Mouse (Mus musculus) Muller cell, postnatal 12 days (primary cell): Measurements from ENCODE around the gene Ccdc127.
A peak's percentile ranks its signal among the peaks of the same experiment; 100 is the strongest.

Experiments used
- DNase-seq: peaks from one replicate; pipeline ENCODE4 v3.0.0-alpha.2; 2015; ENCODE audit errors: inconsistent ontology term

Ccdc127 gene

DNA sequence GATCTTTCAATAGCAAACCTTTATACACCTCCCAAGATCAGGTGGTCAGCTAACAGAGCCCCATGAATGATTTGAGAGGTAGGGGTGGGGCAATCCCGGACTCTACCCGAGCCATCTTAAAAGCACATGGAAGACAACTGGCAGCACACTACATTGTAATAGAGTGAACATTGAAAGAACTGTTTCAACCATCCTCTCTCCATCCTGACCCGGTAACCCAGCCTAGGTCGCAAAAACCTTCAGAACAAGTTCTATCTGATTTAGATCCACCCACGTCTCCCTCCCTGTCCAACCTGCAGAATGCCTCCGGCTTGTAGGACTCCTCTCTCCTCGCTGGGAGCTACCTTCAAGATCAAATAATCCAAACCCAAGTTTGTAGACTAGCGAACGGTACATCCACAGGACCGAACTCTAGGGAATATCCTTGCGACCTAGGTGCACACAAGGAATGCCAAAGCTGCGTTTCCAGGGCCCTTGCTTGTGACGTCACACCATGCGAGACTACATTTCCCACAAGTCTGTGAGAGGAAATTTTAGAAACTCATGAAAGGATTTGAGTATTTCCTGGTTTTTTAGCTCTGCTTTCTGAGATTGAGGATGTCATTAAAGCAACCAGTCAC, 40.4 kb downstream of the Ccdc127 start, which contains the start of gene Zfp72:
Zfp72 (minus strand) TSS at position 466 of the 620 bp plus-strand sequence.
- DNase-seq: peak; percentile 69

DNA sequence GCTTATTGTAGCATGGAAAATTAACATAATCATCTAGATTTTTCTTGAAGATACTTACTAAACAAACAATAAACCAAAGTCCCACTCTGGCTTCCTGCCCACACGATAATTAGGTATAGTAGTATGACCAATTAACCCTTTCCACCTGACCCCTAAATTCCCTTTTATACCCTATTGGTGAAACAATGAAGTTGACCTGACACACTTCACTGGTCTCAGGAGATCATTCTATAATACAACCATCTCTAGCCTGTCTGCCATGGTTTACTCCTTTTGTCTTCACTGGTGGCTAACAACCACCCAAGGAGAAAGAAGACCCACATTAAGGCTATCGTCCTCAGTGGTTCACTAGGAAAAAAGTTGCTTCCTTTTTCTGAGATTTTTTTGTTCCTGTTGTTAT, 41.0 kb downstream of the Ccdc127 start:
- no peak for DNase-seq

DNA sequence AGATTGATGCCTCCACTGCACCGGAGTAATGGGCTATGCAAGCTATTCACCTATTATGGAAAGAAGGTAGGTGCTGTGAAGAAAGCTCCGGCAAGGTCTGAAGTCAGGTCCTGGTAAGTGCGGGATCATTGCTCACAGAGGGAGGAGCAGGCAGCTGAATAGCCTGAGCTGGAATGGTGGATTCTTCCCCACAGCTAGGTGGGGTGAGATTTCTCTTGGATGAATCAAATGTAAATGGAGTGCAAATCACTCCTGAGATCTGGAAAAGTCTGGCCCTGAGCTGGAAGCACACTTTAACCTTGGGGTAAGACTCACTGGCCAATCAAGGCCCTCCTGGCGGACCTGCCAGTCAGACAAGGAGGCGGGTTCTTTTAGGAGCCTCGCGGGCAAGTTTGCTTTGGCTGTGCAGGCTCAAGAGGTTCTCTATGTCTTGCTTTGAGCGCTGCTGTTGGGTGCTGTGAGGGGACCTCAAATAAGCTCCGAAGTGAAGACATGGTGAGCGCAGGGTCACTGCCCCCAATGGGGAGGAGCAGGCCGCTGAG, 49.3 kb downstream of the Ccdc127 start, which contains the start of gene Ftl1-ps1:
Ftl1-ps1 (plus strand) TSS at position 397 of the 542 bp plus-strand sequence.
- DNase-seq: no peak
